Mouse (Mus musculus) cerebellum, adult 9-11 months (tissue): ENCODE results near the gene Scube3.

ENCODE experiments used
- DNase-seq: peaks from one replicate; pipeline ENCODE4 v3.0.0; 2022

Gene Scube3

DNA sequence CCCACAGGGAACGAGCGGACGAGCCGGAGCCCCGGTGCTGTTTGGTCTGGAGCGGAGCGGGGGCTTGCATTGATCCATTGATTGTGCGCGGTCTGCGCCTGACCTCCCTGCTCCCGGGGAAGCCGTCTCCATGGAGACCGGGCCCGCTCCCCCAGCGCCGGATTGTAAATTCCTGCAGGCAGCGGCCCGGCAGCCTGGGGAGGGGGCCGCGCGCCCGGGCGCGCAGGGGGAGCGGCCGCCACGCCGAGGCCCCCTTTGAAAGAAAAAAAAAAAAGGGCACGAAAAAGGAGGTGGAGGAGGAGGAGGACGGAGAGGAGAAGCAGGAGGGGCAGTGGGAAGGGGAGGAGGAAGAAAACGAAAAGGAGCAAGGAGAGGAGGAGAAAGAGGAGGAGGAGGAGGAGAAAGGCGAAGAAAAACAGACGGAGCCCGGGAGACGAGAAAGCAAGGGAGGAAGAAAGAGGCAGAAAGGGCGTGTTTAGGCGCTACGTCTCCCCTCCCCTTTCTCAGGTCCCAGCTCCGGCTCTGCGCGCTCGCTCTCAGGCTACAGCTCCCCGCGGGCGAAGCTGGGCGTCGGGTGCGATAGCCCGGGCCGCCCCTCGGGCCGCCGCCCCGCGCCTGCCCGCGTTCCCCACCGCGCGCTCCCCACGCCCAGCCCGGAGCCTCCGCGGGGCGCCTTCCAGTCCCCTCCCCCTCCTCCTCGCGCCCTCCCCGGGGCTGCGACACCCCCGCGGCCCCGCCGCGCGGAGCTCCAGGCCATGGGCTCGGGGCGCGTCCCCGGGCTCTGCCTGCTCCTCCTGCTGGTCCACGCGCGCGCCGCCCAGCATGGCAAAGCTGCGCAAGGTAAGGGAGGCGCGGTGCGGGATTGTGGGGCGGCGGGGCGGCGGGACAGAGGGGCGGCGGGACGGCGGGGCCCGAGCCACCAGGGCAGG lies at the start of gene Scube3:
Gene Scube3 (plus strand): TSS at position 371 of the 929 bp plus-strand sequence.
- DNase-seq = no peak

DNA sequence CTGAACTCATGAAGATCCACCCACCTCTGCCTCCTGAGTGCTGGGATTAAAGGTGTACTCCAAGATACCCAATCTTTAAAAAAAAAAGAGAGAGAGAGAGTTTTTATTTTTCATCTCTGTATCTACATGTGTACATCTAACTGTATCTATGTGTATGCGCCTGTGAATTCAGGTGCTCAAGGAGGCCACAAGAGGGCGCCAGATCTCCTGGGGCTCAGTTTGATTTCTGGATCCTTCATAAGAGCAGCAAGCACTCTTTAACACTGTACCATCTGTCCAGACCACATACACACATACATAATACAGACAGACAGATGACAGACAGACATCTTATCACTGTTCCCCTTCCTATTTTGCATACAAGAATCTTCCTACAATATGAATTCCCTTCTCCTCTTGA lies 49.6 kb upstream of the Scube3 start:
- no peak for DNase-seq

DNA sequence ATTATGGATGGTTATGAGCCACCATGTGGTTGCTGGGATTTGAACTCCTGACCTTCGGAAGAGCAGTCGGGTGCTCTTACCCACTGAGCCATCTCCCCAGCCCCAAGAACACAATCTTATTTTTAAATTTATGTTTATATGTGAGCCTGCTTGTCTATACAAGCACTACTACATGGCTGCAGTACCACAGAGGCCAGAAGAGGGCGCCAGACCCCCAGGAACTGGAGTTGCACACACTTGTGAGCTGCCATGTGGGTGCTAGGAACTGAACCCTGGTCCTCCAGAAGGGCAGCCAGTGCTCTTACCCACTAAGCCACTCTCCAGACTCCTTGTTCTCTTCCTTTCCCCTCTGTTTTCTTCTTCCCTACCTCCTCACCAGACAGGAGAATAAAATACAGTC lies 48.1 kb upstream of the Scube3 start:
- DNase-seq = no peak

DNA sequence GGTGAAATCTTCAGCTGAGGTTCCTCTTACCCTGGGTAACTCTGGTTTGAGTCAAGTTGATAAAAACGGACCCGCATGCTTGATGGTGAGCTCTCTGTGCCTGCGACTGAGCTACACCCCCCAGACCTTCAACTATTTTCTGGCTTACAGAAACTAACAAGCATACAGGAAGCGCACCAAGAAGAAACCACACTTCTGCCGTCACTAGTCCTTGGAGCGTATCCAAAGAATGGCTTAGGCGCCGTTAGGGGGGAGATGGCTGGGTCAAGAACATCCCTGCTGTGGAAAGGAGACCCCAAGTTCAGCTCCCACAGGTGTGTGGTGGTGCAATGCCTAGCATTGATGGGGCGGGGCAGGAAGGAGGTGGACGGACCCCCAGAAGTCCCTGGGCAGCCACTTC lies 45.5 kb upstream of the Scube3 start:
- DNase-seq = no peak

DNA sequence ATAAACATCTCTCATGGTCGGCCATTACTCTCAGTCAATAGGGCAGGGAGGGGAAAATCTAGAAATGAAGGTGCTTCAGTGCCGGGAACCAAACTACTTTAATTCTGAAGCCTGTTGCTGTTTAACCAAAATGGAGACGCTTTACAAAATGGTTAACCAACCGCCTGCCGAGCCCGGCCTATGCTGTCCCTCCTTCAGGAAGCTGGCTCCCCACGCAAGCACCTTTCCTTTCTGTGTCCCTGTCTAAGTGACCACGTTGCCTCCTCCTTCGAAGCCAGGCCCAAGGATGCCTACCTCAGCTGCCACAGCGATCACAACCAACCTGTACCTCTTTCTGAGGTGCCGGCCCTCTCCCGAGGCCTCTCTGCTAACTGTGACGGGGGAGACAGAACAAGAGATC lies 44.6 kb upstream of the Scube3 start:
- DNase-seq = no peak

DNA sequence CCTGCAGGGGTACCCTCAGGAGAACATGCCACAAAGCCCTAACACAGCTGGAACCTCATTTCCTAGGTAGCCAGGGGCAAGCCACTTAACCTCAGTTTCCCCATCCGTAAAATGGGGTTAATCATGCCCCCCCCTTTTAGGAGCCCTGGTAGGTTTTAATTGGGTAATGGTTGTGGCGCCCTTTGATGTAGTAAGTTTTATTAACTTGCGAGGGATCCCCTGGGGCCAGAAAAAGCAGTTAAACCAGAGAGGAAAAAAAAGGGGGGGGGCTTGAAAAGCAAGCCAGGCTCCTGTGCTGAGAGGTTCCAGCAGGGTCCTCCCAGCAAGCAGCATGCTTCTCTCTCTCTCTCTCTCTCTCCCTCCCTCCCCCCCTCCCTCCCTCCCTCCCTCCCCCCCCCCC lies 42.9 kb upstream of the Scube3 start:
- no peak for DNase-seq

DNA sequence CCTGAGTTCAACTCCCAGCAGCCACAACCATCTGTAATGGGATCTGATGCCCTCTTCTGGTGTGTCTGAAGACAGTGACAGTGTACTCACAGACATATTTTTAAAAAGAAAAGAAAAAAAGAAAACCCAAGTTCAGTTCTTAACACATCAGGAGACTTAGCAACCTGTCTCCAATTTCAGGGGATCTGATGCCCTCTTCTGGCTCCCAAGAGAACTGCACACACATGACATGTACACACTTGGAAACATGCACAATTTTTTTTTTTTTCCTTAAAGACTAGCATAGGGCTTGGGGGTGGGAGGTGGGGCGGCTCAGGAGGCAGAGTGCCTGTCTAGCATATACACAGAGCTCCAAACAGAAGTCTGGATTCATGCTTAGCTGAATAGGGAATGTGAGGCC lies 41.3 kb upstream of the Scube3 start:
- no peak for DNase-seq

DNA sequence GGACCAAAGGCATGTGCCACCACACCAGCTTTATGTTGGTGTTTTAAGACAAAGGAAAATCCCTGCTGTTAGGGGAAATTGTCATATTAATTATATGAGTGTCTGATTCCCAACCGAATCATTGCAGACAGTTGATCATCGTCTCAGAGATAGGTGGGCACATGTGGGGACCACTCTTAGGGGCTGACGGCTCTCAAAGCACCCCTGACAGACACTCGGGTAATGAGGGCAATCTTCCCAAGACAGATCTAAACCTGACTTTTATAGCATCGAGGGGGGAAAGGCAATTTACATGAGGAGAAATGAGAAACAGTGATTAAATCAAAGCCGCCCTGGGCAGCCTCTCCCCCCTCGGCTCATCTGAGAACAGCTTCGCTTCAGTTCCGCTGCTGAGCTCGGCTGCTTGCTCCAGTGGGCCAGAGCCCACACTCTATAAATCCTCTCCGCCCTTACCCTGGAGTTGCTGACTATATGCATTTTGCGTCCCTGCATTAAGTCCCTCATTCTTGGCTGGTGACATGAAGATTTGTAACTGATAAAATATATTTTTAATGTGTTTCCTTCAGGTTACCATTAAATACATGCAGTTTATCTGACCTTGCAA lies 40.6 kb upstream of the Scube3 start:
- DNase-seq = no peak

DNA sequence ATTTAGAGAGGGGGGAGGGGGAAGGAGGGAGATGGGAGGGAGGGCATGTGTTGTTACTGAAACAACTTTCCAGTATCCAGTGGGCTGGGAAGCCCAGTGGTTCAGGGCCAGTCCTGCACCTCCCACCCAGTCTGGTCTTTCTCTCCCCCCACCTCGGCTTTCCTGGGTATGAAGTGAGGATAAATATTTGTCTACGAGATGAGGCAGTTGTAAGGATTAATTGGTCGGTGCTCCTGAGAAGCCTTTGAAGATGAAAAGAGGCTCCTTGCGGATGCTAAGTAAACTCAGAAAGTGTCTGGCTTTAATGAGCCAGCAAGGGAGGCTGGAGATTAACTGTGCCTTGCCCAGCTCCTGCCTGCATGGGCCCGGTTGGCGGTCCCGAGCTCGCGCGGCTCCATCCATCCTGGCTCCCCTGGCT lies 40.0 kb upstream of the Scube3 start:
- no peak for DNase-seq

DNA sequence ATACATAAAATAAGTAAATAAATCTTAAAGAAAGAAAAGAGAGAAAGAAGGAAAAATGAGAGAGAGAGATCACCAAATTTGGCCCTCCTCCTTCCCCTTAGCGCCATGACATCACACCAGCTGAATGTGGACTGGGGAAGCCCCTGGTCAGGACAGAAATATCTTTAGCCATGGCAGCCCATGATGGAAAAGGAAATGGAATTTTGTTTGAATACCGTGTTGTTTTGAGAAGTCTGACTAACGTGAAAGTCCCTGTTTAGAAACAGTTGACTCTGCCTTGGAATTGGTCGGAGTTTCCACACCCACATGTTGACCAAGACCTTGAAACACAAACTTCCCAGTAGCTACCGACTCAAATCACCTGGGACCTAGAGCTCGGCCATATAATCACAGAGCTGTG lies 37.5 kb upstream of the Scube3 start:
- no peak for DNase-seq

DNA sequence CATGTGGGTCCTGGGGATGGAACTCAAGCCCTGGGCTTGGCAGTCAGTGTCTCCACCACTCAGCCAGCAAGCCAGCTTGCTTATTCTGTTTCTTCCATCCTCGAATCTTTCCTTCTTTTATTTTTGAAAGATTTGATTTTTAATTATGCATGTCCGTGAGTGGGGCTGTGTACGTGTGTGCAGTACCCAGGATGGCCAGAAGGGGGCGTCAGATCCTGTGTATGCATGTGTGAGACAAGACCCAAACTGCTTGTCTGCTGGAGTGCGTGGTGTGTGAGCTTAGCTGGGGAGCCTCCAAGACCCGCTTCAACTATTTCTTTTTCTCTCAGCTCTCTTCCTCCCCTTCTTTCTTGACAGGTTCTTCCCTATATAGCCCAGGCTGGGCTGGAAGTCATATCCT lies 35.6 kb upstream of the Scube3 start:
- DNase-seq = no peak

DNA sequence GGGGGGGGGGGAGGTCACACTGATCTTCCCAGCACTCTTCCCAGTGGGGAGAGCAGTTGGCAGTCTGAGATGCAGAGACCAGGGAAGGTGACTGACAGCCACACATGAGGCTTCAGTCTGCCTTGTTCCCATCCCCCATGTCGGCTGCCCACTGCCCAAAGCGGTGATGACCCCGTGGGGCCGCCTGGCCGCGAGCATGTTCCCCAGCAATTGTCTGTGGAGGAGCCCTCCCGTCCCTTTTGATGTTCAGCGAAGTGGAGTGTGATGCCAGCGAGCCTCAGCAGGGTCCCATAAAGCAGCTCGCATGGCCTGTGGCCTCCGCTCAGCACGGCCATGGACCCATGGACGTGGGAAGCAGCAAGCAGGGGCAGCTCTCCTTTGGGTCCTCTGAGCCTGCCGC lies 34.7 kb upstream of the Scube3 start:
- no peak for DNase-seq

DNA sequence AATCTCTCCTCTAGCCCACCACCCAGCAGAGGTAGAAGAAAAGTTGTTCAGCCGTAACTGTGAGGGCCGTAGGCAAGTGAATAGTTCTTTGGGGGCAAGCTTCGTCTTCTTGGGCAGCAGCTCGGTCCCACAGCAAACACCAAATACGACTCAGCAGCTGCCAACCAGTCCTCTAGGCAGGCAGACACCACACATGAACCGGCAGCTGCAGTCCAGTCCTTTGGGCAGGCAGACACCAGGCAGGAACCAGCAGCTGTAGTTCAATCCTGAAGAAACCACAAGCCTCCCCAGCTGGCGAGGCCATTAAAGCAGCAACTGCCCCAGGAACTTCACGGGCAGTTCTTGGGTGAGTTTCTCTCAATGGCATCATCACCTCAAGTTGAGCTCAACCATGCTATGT lies 29.7 kb upstream of the Scube3 start:
- no peak for DNase-seq

DNA sequence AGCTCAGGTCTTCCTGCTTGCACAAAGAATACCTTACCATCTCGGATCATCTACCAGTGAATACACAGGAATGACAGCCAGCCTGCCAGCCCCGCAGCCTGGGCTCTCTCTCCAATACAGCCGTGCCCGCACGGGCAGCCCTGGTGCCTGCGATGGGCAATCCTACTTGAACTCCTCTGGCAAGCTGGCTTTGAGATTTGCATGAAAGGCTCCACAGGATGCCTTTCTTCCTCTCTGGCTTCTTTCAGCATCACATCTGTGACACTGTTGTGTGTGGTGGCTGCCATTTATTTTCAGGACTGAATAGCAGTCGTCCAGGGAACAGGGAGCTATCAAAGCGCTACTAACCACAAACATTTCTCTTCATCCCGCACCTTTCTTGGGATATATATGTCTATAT lies 25.6 kb upstream of the Scube3 start:
- DNase-seq = no peak

DNA sequence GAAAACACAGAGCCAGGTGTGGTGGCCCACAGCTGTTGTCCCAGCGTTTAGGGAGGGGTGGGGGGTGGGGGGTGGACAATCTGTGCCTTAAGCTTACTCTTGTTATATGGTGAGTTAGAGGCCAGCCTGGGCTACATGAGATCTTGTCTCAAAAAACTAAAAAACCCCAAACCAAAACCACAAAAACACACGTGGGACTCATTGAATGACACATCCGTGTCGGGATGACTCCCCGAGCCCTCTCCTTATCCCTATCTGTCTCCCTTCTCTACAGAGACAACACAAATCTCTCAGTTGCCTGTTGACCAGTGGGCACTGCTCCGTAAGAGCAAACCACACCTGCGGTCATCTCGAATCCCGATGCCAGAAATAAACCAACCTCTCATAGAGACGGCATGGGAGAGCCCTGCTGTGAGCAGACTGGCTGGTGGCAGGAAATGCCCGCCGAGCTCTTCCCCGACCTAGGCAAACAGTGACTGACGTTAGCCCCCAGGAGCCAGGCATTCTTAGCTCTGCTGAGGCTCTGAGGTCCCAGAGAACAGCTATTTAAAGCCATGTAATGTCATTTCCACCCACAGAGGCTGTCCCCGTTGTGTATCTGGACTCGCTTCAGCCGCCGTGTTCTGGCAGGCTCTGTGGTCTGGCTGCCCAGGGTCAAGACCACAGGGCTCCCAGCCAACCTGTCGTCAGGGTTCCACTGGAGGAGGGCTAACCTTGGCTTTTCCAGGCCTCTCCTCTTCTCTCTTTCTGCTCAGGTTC lies 24.3 kb upstream of the Scube3 start:
- DNase-seq = peak; percentile 35

DNA sequence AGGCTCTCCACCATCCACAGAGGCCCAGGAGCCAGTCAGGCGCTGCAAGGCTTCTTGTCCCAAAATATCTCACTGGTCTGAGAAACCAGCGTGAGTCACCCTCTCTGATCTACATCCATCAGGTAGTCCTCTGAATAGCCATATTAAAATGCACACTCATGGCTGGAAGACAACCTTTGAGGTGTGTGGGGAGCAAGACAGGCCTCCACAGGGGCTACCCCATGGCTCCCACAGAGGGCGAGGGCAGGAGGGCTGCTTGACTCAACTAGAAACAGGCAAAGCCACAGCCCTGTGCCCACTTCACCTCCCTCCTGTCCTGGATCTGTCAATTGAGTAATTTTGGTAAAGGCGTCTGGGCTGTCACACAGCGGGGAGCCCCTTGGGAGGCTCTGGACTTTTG lies 21.5 kb upstream of the Scube3 start:
- DNase-seq = no peak

DNA sequence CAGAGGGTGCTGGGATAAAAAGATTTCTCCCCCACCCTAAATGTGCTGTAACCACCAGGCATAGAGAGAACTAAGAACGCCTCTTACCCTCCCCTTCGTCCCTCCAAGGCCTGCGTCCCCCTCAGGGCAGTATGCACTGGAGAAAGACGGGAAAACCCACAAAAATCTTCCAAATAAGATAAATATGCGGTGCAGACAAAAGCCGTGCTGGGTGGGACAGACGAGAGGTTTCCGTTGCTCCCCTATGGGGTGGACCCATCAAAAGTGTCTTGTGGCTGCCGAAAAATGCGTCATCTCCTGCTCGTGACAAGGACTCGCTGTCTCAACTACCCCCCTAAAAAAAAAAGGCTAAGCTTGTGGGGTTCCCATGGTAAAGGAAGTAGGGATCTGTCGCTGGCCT lies 19.0 kb upstream of the Scube3 start:
- DNase-seq = no peak

DNA sequence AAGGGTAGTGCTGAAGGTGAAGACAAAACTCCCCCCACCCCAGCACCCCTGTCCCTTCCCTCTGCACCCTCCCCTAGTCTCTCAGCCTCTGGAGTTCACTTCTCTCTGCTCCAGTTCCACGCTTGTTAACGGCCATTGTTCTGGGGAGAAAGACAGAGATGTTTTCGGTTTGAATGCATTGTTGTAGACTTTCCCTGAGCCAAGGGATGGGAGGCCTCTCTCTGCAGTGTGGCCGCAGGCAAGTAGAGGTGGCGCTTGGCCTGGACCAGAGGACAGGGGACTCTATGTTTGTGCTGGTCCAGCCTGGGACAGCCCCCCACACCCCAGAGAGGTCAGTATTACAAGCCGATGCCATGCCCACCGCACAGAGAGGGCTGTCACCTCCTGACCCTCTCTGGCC lies 18.3 kb upstream of the Scube3 start:
- no peak for DNase-seq

DNA sequence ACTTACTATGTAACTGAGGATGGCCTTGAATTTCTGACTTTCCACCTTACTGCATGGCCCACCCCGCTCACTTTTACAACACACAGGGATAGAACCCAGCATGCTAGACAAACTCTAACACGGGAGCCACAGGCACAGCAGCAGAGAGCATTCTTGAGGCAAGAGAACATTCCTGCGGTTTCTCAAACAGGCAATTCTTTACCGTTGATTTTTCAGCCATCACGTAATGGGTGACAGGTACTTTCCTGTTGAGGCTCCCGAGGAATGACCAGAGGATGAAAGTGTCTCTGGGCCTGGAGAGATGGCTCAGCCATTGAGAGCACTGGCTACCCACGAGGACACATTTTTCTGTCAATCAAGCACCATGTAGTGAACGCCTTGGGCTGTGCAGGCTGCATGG lies 17.6 kb upstream of the Scube3 start:
- no peak for DNase-seq

DNA sequence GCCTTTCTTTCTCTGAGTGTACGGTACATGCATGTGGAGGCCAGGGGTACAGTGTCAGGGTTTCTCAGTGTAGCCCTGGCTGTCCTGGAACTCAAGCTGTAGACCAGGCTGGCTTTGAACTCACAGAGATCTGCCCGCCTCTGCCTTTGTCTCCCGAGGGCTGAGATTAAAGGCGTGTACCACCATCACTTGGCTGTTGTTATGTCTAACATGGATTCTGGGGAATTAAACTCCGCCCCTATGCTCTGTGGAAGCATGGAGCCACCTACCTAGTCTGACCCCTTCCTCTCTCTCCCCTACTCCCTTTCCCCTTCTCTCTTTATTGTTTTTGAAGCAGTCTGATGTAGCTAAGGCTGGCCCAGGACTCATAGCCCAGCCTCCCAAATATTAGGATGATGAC lies 12.1 kb upstream of the Scube3 start:
- no peak for DNase-seq

DNA sequence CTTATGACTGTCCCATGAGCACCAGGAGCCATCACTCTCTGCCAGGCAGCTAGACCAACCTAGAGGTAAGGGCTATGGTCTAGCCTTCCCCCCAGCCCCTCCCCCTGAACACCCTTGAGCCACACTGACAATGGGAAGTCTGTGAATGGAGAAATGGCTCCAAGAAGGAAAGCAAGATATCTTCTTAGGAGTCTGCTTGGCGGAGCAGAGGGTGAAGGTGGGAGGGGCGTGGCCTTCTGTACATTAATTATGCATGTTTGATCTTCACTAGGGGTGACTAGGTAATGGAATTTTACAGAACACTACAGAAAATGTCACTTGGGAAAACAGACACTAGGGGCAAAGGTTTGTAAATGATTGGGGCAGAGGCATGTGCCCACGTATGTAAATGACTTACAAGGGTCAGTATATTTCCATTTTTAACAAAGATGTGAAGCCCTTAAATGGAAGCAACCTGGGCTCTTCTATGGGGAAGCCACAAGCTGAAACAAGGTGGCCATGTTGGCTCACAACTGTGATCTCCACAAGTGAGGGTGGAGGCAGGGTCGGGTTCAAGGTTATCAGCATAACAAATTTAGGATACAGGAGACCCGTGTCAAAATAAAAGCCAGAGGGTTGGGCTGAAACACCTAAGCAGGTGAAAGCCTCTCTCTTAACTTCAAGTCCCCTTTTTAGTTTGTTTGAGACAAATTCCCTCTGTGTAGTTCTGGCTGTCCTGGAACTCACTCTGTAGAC lies 11.4 kb upstream of the Scube3 start:
- DNase-seq = no peak

DNA sequence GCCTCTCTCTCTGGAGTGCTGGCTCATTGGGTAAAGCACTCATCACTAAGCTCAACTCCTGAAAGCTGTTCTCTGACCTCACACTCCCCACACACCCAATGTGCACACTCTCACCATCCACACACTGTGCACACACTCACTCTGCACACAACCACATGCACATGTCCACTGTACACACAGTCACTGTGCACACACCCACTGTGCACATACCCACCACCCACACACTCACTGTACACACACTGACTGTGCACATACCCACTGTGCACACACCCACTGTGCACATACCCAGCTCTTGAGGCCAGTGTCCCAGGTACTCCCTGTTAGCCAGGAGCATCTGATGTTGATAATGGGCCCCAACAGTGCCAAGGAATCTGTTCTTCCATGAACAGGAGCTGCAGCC lies 10.8 kb upstream of the Scube3 start:
- no peak for DNase-seq

DNA sequence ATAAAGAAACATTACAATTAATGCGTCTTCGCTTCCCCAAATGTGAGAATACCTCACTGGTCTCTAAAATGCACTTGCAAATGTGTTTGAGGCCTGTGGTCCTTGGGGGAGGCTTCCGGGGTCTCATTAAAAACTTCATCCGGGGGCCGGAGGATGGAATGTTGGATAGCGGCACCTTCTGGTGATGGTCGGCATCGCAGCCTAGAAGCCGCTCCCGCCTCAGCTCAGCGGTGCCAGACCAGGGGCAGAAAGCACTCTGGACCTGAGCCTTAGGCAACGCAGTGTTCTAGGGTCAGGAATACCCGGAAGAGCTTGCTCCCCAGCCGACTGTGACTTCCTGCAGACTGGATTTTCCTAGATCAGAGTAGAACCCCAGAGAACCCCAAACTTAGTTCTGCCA lies 8.7 kb upstream of the Scube3 start:
- no peak for DNase-seq
